Mouse (Mus musculus) myocyte (in vitro differentiated cells): ENCODE data around the gene Dlg2.

Experiments used
- CEBPB ChIP-seq: IDR thresholded peaks from 2 replicates; pipeline ENCODE4 v1.6.1; 2011; ENCODE audit warnings: mild to moderate bottlenecking, moderate library complexity; ENCODE audit not compliant: poor library complexity, insufficient read depth, severe bottlenecking
- E2F4 ChIP-seq: IDR thresholded peaks from one replicate; pipeline ENCODE4 v1.6.1; 2011; ENCODE audit warnings: mild to moderate bottlenecking, control low read depth, moderate library complexity; ENCODE audit not compliant: insufficient read depth
- MAX ChIP-seq: IDR thresholded peaks from one replicate; pipeline ENCODE4 v1.6.1; 2011; ENCODE audit warnings: low read depth, mild to moderate bottlenecking, control low read depth
- MYOD1 ChIP-seq, 3 experiments: IDR thresholded peaks; one replicate each; pipeline ENCODE4 v1.6.1; 2011; ENCODE audit warnings: control low read depth in 2 of 3, low read depth in 2 of 3, mild to moderate bottlenecking in 2 of 3, moderate library complexity in 1 of 3; ENCODE audit not compliant: insufficient read length in 2 of 3, control insufficient read depth in 1 of 3
- MYOG ChIP-seq, 3 experiments: IDR thresholded peaks; one replicate each; pipeline ENCODE4 v1.6.1; 2011; ENCODE audit warnings: control low read depth in 2 of 3, low read depth in 2 of 3, mild to moderate bottlenecking in 2 of 3; ENCODE audit not compliant: insufficient read length in 2 of 3, control insufficient read depth in 1 of 3, insufficient read depth in 1 of 3
- POLR2A ChIP-seq: IDR thresholded peaks from one replicate; pipeline ENCODE4 v1.6.1; 2011; ENCODE audit warnings: low read depth, mild to moderate bottlenecking, control low read depth, moderate library complexity; ENCODE audit not compliant: insufficient read length
- POLR2AphosphoS2 ChIP-seq: IDR thresholded peaks from one replicate; pipeline ENCODE4 v1.6.1; 2011; ENCODE audit warnings: low read depth, control low read depth; ENCODE audit not compliant: insufficient read length
- REST ChIP-seq: IDR thresholded peaks from one replicate; pipeline ENCODE4 v1.6.1; 2011; ENCODE audit warnings: mild to moderate bottlenecking, control low read depth, moderate library complexity; ENCODE audit not compliant: insufficient read depth, insufficient read length
- SRF ChIP-seq: IDR thresholded peaks from one replicate; pipeline ENCODE4 v1.6.1; 2011; ENCODE audit warnings: low read depth; ENCODE audit not compliant: control insufficient read depth, insufficient read length
- TCF12 ChIP-seq: IDR thresholded peaks from one replicate; pipeline ENCODE4 v1.6.1; 2011; ENCODE audit warnings: mild to moderate bottlenecking, control low read depth; ENCODE audit not compliant: poor library complexity, insufficient read depth, severe bottlenecking
- TCF3 ChIP-seq: IDR thresholded peaks from one replicate; pipeline ENCODE4 v1.6.1; 2011; ENCODE audit warnings: low read depth, control low read depth; ENCODE audit not compliant: insufficient read length
- USF1 ChIP-seq: IDR thresholded peaks from one replicate; pipeline ENCODE4 v1.6.1; 2011; ENCODE audit warnings: low read depth, mild to moderate bottlenecking, control low read depth, moderate library complexity

- no peak for TF ChIP-seq POLR2A
- no peak for TF ChIP-seq E2F4
- TF ChIP-seq USF1, result no peak
- TF ChIP-seq MAX, result no peak
- TF ChIP-seq CEBPB, result no peak
- TF ChIP-seq MYOD1 (IDR thresholded peaks at IDR 0.05; ENCODE audit: control insufficient read depth in 1 of 3, insufficient read length in 2 of 3, low read depth in 2 of 3), result no peak
- TF ChIP-seq MYOG (IDR thresholded peaks at IDR 0.05; ENCODE audit: control insufficient read depth in 1 of 3, insufficient read depth in 1 of 3, insufficient read length in 2 of 3, low read depth in 2 of 3), result no peak
- no peak for TF ChIP-seq SRF
- no peak for TF ChIP-seq TCF3
- TF ChIP-seq REST, result no peak
- no peak for TF ChIP-seq TCF12
- TF ChIP-seq POLR2AphosphoS2, result no peak
These were observed 173.0 kb downstream of the Dlg2 start for GRCm38 (mm10) chr7:90649512-90649911.
